Mouse (Mus musculus): ENCODE data around the gene Gm20388. TPM values are rescaled to one million over a fixed set of nuclear protein-coding genes. Genes with fewer than 3 reads are reported as not detected.

The Gm20388 gene
- polyA plus RNA-seq, 1 experiment, result 28.1 TPM

GRCm38 (mm10) chr8:122442781-122443180, 2532.1 kb downstream of the Gm20388 start:
- Histone ChIP-seq H3K36me3 (ENCODE audit: control insufficient read depth, insufficient read depth, low read length, poor library complexity, severe bottlenecking) (no peaks in the 10 kb centered on the region), H3K4me1 (ENCODE audit: control insufficient read depth, insufficient read depth, low read length) (no peaks in the 10 kb centered on the region), H3K4me3 (ENCODE audit: low read depth, low read length) (peak overlapping the region; percentile 85), H3K9me3 (replicated peaks; ENCODE audit: control insufficient read depth, insufficient read depth, low read length, poor library complexity, severe bottlenecking) (no peaks in the 10 kb centered on the region), H3K9ac (ENCODE audit: low read depth, poor library complexity, severe bottlenecking) (peak overlapping the region; percentile 70), H3K27me3 (ENCODE audit: control insufficient read depth, insufficient read depth, low read length, poor library complexity, severe bottlenecking) (no peaks in the 10 kb centered on the region), H3K27ac (ENCODE audit: insufficient read depth, low read length) (peak overlapping the region; percentile 9; the same call in 1 of the 2 replicates)
- no peak for TF ChIP-seq EP300 (IDR thresholded peaks at IDR 0.05; ENCODE audit: insufficient read depth, low read depth, low read length)
- TF ChIP-seq POLR2A (IDR thresholded peaks at IDR 0.05; ENCODE audit: insufficient read depth, low read length), result no peak

DNA sequence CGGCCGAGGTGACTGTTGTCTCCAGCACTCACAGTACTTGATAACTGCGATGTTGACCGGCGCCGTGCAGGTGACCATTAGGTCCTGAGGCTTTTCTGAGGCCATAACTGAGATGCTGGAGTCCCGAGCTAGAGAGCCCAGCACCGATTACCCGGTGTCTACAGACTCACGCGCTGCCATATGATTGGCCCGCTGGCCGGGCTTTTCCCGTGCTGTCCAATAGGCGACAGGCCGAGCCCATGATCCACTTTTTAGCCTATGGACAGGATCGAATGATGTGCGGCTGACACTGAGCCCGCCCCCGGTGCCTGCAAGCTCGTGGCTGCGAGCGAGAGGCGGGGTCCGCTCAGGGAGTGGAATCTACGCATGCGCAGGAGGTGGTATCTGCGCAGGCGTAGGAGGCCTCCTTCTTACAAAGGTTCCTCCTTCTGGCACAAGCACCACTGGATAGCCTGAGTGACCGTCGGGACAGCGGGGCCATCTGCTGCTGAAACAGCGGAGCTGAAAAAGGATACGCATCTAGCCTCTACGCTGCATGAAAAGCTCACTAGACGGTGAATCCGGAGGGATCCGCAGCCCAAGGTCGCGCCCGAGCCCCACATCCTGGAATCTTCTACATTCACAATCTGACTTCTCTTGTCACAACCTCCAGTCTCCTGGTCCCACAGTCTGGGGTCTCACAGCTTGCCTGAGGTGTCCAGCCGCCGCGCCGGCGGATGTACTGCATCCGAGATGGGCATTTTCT, 2532.8 kb downstream of the Gm20388 start, which contains the start of gene Mvd:
Gene Mvd (minus strand): TSS at position 161 of the 745 bp plus-strand sequence.
- Histone ChIP-seq H3K27me3 (ENCODE audit: control insufficient read depth, insufficient read depth, low read length, poor library complexity, severe bottlenecking) (no peaks in the 10 kb centered on the region), H3K9ac (ENCODE audit: low read depth, poor library complexity, severe bottlenecking) (peak within 1 kb of the TSS; percentile 70), H3K4me3 (ENCODE audit: low read depth, low read length) (peak within 1 kb of the TSS; percentile 85), H3K27ac (ENCODE audit: insufficient read depth, low read length) (peak within 1 kb of the TSS; percentile 16), H3K4me1 (ENCODE audit: control insufficient read depth, insufficient read depth, low read length) (no peaks in the 10 kb centered on the region), H3K36me3 (ENCODE audit: control insufficient read depth, insufficient read depth, low read length, poor library complexity, severe bottlenecking) (no peaks in the 10 kb centered on the region), H3K9me3 (replicated peaks; ENCODE audit: control insufficient read depth, insufficient read depth, low read length, poor library complexity, severe bottlenecking) (no peaks in the 10 kb centered on the region)
- TF ChIP-seq CTCF (IDR thresholded peaks at IDR 0.05; ENCODE audit: low read depth, low read length) (peak; percentile 27), EP300 (IDR thresholded peaks at IDR 0.05; ENCODE audit: insufficient read depth, low read depth, low read length) (peak; percentile 48; the same call in 1 of the 2 replicates), POLR2A (IDR thresholded peaks at IDR 0.05; ENCODE audit: insufficient read depth, low read length) (peak; percentile 92)

GRCm38 (mm10) chr8:122444058-122444748, 2533.6 kb downstream of the Gm20388 start:
- Histone ChIP-seq H3K4me1 (ENCODE audit: control insufficient read depth, insufficient read depth, low read length) (no peaks in the 10 kb centered on the region), H3K36me3 (ENCODE audit: control insufficient read depth, insufficient read depth, low read length, poor library complexity, severe bottlenecking) (no peaks in the 10 kb centered on the region), H3K4me3 (ENCODE audit: low read depth, low read length) (peak overlapping the region; percentile 73), H3K9ac (ENCODE audit: low read depth, poor library complexity, severe bottlenecking) (peak overlapping the region; percentile 65), H3K27ac (ENCODE audit: insufficient read depth, low read length) (peak overlapping the region; percentile 16), H3K9me3 (replicated peaks; ENCODE audit: control insufficient read depth, insufficient read depth, low read length, poor library complexity, severe bottlenecking) (no peaks in the 10 kb centered on the region), H3K27me3 (ENCODE audit: control insufficient read depth, insufficient read depth, low read length, poor library complexity, severe bottlenecking) (no peaks in the 10 kb centered on the region)
- TF ChIP-seq CTCF (IDR thresholded peaks at IDR 0.05; ENCODE audit: low read depth, low read length), result no peak
- peak; percentile 67; the same call in 1 of the 2 replicates for TF ChIP-seq EP300 (IDR thresholded peaks at IDR 0.05; ENCODE audit: insufficient read depth, low read depth, low read length)

DNA sequence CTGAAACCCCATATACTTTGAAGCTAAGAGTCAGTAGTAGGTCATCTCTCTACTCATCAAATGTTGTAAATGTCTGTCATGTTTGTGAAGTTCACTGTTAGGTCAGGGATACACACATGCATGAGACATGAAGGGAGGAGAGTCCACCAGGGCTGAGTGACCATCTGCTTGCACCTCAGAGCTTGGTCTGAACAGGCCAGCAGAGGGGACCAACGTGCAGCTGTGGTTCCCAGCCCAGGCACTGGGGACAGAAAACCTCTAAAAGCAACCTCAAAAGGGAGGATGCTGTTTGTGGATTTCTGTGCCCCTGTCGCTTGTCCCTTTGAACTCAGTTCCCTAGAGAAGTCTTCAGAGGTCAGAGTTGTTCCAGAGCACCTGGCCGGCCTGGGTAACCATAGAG, 2534.6 kb downstream of the Gm20388 start:
- Histone ChIP-seq H3K36me3 (ENCODE audit: control insufficient read depth, insufficient read depth, low read length, poor library complexity, severe bottlenecking) (no peaks in the 10 kb centered on the region), H3K9ac (ENCODE audit: low read depth, poor library complexity, severe bottlenecking) (no peak overlapping the region), H3K27ac (ENCODE audit: insufficient read depth, low read length) (no peak overlapping the region), H3K9me3 (replicated peaks; ENCODE audit: control insufficient read depth, insufficient read depth, low read length, poor library complexity, severe bottlenecking) (no peaks in the 10 kb centered on the region), H3K27me3 (ENCODE audit: control insufficient read depth, insufficient read depth, low read length, poor library complexity, severe bottlenecking) (no peaks in the 10 kb centered on the region), H3K4me3 (ENCODE audit: low read depth, low read length) (no peak overlapping the region), H3K4me1 (ENCODE audit: control insufficient read depth, insufficient read depth, low read length) (no peaks in the 10 kb centered on the region)
- no peak for TF ChIP-seq POLR2A (IDR thresholded peaks at IDR 0.05; ENCODE audit: insufficient read depth, low read length)
- TF ChIP-seq CTCF (IDR thresholded peaks at IDR 0.05; ENCODE audit: low read depth, low read length), result no peak
- TF ChIP-seq EP300 (IDR thresholded peaks at IDR 0.05; ENCODE audit: insufficient read depth, low read depth, low read length), result no peak

- H3K4me1 ChIP-seq (ENCODE audit: control insufficient read depth, insufficient read depth, low read length), result no peaks in the 10 kb centered on the region
Measured at GRCm38 (mm10) chr8:122451161-122451703, 2540.6 kb downstream of the Gm20388 start.

More at GRCm38 (mm10) chr8:122451161-122451703, 2540.6 kb downstream of the Gm20388 start:
- no peak overlapping the region for H3K27ac ChIP-seq (ENCODE audit: insufficient read depth, low read length)
- TF ChIP-seq POLR2A (IDR thresholded peaks at IDR 0.05; ENCODE audit: insufficient read depth, low read length) (no peak), EP300 (IDR thresholded peaks at IDR 0.05; ENCODE audit: insufficient read depth, low read depth, low read length) (no peak), CTCF (IDR thresholded peaks at IDR 0.05; ENCODE audit: low read depth, low read length) (no peak)
- H3K36me3 ChIP-seq (ENCODE audit: control insufficient read depth, insufficient read depth, low read length, poor library complexity, severe bottlenecking), result 0 out of 2 replicates have a peak, but pooled peaks cover 4% of the 10 kb centered on the region
- H3K4me3 ChIP-seq (ENCODE audit: low read depth, low read length), result no peak overlapping the region
- no peaks in the 10 kb centered on the region for H3K27me3 ChIP-seq (ENCODE audit: control insufficient read depth, insufficient read depth, low read length, poor library complexity, severe bottlenecking)
- H3K9ac ChIP-seq (ENCODE audit: low read depth, poor library complexity, severe bottlenecking), result no peak overlapping the region
- no peaks in the 10 kb centered on the region for H3K9me3 ChIP-seq (replicated peaks; ENCODE audit: control insufficient read depth, insufficient read depth, low read length, poor library complexity, severe bottlenecking)

All from ES-Bruce4 (cell line).